Mouse (Mus musculus): ENCODE data around the gene Sema3f.

Sema3f gene

DNA sequence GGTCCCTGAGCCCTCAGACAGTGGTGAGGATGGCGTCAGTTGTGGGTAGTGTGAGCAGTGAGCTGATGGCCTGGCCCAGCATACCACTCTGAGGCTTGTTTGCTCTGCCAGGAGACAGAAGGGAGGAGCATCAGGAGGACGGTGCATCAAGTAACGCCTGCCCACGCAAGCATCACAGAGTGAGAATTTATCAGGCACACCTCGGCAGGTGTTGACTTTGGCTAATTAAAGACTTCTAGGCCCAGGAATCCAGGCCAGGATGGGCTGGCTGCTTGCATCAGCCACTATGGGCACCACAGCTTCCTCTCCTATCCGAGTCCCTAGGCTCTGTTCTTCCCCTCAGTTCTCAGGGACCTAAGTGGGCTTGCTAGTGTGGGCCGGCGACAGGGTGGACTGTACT, 47.9 kb downstream of the Sema3f start:
- no peak for DNase-seq (ENCODE audit: low read depth, low spot score)

DNA sequence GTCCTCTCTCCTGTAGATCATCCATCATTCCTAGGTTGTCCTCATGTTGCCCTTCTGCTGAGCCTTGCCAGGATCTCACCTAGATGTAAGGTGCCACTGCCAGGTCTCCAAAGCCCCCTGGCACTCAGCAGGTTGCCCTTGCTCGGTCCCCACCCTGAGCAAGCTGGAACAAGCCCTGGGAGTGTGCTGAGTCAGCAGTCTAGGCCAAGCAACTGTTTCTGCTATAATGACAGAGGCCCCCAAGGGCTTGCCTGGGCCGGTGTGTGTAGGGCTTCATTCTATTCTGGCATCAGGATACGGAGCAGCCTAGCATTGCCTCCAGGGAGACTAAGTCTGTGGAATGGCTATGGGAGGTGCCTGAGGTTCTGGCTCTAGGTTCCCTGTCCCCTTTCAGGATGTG, 49.5 kb downstream of the Sema3f start:
- no peak for DNase-seq (ENCODE audit: low read depth, low spot score)

DNA sequence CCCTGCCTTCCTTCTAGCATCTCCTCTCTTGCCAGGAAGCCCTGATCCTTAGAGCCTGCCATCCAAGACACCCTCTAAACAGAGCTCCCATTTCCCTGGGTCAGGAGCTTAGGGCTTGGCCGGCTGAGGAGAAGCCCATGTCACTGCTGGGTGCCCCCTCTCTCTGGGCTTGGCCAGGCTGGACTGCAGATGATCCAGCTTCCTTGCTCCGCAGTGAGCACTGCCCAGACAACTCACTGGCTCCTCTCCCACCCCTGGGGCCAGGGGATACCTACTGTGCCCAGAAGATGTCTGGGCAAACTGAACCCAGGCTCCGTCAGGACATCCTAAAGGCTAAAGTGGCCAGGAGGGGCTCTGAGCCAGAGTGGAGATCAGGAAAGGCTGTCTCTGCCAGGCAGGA, 50.3 kb downstream of the Sema3f start:
- DNase-seq (ENCODE audit: low read depth, low spot score), result no peak

DNA sequence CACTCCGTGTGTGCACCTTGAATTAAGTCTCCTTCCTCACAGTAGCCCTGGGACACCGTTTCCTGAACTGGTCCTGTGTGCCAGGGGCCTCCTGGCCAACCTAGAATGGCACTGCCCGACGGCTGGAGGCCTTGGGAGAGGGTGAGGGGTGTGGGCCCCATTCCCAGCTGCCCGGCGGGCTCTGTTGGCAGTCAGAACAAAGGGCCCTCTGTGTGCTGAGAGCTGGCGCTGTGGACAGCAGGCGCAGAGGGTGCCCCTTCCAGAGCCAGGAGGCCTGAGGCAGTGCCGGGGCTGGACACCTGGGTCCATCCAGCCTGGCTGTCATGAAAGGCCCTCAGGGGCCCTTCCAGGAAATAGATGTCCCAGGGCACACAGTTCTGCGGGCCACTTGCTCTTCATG, 50.7 kb downstream of the Sema3f start:
- no peak for DNase-seq (ENCODE audit: low read depth, low spot score)

DNA sequence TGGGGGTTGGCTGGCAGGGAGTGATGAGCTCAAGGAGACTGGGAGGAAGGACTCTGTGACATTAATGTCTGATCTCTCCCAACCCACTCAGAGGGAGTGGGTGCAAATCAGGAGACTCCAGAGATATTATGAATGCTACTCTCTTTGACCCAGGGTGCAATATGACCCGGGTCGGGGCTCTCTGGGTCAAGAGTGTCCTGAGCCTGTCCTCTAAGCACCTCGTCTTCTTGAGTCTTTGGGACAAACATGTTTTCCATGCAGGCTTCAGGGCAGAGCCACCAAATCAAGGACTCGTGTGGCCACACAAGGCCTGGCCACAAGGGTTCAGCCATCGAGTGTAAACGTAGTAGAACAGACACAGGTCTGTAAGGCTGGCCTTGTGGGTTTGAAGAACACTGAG, 52.2 kb downstream of the Sema3f start:
- DNase-seq (ENCODE audit: low read depth, low spot score), result no peak

DNA sequence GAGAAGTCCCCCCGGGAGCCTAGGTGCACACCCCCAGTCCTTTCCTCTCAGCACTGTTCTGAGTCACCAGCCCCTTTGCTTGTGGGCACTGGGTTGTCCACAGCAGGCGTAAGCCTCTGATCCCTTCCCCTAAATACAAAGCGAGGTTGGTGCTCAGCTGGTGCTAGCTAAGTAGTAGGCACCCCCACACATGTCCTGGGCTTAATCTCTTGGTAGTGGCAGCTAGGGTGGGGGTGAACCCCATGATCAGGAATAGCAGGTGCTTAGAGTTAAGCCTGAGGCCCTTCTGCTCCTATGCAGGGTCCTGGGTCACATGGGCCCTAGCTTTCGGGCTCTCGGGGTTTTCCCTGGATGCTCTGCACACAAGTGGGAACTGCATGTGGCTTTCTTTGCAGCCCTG, 53.1 kb downstream of the Sema3f start:
- no peak for DNase-seq (ENCODE audit: low read depth, low spot score)

DNA sequence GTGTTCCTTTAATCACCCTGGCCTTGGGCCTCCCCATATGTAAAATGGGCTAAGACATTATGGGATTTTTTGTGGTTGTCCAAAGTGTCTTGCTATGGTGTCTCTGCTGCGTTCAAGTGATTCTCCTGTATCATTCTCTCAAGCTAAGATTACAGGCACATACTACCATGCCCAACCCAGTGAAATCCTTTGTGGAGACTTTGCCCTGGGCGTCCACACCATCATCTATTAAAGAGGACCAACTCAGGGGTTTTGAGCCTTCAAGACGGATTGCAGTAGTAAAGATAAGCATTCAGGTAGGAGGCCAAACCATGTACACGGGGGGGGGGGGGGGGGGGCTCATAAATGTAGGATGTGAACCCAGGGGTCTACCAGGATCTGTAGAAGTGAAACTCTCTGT, 55.7 kb downstream of the Sema3f start:
- DNase-seq (ENCODE audit: low read depth, low spot score), result no peak

DNA sequence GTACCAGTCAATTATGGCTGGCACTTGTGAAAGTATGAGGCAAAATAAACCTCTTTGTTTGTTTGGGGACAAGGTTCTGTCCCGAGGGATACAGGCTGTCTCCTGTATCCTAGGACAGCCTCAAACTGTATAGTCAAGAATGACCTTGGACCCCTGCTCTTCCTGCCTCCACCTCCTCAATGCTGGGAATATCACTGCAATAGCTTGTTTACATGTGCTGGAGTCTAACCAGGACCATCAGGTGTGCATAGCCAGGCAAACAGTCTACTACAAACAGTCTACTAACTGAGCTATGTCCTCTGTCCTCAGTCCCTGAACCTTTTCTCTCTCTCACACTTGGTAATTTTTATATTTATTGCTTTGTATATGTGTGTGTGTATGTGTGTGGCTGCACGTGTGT, 56.8 kb downstream of the Sema3f start:
- no peak for DNase-seq (ENCODE audit: low read depth, low spot score)

DNA sequence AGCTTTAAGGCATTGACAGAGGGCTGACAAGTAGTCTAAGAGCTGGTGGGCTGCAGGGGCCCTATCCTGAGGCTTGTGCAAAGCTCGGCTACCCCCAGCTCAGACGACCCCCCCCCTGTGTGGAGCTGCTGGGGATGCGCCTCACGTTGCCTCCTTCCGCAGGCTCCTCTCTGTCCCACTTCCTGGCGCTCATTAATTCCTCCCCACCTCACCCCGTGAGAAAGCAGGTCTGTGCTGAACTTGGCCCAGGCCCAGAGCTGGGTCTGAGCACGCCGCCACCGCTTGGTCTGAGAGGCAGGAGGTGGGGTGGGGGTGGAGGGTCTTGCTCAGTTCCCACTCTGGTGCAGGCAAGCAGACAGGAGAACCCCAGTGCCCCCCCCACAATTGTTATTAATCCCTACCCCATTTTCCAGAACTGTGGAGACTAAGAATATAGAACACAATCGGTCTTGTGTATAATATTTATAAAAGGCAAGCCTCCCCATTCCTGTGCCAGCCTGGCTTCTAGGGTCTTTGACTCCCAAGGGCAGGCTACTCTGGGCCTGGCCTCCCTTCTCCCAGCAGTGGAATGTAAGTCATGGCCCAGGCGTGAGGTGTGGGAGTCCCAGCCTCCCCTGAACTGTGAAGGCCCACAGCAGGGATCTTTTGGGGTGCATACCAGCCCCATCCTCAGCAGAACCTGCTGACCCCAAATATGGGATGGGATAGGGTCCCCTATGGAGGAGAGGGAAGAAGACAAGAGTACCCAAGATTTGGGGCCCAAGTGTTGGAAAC, 59.4 kb downstream of the Sema3f start:
- DNase-seq (ENCODE audit: low read depth, low spot score), result no peak

DNA sequence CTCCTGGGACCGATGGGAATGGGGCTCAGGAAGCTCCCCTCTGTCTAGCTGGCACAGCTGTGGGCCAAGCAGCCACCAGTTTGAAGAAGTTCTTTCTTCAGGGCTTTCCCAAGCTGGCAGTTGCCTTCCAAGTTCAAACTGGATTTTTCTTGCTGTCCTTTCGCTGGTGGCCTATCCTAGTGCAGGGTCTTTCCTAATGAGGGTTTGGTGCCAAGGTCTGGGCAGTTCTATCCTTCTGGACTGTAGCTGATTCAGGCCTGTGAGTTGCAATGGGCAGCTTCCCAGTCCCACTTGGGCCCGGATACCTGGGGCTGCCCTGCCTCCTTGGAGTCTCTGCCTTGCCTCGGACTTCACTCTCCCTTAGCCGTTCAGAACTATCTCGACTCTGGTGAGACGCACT, 60.0 kb downstream of the Sema3f start:
- no peak for DNase-seq (ENCODE audit: low read depth, low spot score)

DNA sequence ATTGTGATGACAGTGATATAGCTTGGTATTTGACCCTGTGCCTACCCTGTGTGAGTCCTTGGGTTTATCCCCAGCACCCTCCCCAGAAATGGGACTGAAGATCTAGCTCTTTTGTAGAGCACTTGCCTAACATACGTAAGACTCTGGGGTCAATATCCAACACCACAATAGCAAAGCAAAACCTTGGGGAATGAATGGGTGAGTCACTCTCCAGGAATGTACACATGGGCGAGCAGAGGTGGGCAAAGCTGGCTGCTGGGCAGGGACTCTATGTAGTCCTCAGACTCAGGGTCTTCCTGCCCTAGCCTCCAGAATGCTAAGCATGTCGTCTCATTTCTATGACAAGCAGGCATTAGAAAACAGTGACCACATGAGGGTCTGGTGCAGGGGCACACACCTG, 61.5 kb downstream of the Sema3f start:
- DNase-seq (ENCODE audit: low read depth, low spot score), result no peak

DNA sequence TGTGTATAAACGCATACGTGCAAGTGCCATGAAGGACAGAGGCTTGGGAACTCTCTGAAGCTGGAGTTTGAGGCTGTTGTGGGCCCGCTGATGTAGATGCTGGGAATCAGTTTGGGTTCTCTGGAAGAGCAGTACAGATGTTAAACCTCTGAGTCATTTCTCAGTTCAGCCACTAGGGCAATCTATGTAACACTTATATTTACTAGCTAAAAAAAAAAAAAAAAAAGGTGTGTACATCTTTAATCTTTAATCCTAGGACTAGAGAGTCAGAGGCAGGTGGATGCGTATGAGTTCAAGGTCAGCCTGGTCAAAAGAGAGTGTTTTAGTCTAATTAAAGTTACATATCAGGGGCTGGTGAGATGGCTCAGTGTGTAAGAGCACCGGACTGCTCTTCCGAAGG, 63.3 kb downstream of the Sema3f start:
- DNase-seq (ENCODE audit: low read depth, low spot score), result no peak

DNA sequence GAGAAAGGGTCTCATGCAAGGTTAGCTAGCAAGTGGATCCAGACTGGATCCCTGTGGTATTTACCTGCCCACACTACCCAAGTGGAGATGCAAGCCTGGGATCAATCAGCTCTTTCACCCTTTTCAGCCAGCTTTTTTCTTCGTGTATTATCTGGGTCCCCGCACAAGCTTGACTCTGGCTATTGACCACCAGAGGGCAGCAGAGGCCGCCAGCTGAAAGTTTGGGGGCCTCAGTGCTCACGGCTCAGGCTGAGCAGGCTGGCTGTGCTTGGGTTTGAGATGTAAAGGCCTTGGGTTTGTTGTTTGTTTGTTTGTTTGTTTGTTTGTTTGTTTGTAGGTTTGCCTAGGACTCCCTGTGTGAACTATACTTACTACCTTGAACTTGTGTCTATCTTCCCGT, 64.7 kb downstream of the Sema3f start:
- no peak for DNase-seq (ENCODE audit: low read depth, low spot score)

DNA sequence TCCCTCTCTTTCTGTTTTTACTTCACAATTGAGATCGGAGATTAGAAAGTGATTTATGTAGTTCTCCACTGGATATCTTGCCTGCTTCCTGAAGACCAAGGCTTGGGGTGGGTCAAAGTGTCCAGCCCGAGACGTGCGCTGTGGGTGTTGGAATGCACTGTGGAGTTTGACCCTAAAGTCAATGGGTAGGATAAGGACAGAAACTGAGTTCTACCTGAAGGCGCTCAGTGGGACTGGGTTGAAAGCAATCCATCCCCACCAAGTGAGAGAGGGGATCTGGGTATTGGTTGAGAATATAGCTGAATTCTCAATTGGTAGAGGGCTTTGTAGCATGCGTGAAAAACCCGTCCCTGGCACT, 65.1 kb downstream of the Sema3f start:
- no peak for DNase-seq (ENCODE audit: low read depth, low spot score)

DNA sequence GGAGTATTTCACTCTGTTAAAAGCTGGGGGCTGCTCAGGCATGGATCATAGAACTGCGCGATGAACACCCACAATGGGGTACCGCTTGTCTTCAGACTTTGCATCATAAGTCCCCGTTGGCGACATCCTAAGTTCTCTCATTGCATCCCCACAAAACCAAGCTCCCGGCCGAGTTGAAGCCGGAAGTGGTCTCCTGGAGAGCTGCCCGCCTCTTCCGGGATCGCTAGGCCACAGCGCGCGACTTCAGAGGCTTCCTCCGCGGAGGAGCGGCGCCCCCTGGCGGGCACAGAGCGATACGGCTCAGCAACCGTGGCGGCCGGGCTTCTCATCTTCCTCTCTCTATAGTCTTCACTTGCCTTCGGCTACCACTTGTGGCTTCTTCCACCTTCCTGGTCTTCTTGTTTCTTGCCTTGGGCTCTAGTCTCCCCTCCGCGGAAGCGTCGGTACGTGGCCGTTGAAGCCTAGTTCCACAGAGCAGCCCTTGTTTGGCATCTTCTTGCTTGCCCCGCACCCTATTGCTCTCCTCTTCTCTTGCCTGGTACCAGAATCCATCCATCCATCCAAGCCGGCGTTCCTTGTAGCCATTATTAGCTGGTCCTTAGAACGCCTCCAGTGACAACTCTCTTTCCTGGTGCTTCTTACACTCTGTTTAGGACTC, 65.7 kb downstream of the Sema3f start:
- peak; percentile 77 for DNase-seq (ENCODE audit: low read depth, low spot score)

DNA sequence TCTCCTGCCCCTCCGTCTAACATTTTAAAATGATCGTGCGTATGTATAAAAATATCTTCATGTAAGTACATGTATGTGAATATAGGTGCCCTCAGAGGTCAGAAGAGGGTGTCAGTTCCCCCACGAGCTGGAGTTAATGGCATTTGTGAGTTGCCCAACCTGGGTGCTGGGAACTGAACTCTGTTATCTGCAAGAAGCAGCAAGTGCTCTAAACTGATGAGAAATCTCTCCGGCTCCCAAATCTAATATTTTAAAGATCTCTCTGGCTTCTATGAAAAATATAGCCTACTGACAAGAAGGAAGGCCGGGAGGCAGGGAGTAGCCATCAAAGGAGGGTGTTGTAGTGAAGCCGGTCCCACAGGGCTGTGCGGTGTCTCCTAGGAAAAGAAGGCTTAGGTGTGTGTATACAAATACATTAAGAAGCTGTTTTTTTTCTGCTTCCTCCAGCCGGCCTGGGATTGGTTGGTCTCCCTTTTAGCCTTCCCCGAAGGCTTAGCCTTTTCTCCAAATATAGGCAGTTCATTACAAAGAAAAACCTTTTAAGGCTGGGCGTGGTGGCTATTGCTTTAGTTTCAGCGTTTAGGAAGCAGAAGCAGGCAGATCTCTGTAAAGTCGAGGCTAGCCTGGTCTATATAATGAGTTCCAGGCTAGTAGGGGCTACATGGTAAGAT, 66.6 kb downstream of the Sema3f start:
- DNase-seq (ENCODE audit: low read depth, low spot score), result no peak

DNA sequence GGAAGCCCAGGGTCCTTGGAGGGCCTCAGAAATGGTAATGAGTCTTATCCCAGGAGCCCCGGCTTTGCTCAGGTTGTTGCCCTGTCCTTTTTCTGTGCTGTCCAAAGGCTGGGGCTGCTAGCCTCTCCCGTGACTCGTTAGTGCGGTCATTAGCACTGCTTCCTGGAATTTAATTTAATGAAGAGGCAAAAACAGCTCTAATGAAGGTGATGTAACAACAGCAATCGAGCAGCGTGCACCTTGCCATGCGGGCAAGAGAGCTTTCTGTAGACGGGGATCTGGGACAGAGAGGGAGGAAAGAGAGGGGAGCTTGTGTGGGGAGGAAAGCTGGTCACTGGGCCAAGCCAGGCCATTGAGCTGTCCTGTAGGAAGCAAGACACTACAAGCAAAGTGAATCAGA, 68.6 kb downstream of the Sema3f start:
- no peak for DNase-seq (ENCODE audit: low read depth, low spot score)

DNA sequence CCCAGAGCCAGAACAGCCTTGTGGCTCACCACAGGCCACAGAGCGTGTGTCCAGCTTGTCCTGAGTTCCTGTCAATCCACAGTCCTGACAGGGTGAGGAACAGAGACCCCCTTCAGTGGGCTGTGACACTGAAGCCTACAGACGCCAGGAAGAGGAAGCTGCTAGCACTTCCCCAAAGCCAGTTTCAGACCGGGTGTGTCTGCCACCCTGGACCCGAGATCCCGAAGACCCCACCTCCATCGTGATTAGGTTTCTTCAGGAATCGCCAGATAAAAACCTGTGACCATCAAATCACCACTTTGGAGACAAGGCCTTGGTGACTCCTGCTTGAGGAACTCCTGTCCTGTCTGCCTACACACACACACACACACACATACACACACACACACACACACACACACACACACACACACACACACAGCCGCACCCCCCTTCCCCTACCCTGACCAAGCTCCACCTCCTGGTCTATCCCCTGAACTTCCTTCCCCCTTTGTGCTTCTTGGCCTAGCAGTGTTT, 70.0 kb downstream of the Sema3f start:
- DNase-seq (ENCODE audit: low read depth, low spot score), result no peak

DNA sequence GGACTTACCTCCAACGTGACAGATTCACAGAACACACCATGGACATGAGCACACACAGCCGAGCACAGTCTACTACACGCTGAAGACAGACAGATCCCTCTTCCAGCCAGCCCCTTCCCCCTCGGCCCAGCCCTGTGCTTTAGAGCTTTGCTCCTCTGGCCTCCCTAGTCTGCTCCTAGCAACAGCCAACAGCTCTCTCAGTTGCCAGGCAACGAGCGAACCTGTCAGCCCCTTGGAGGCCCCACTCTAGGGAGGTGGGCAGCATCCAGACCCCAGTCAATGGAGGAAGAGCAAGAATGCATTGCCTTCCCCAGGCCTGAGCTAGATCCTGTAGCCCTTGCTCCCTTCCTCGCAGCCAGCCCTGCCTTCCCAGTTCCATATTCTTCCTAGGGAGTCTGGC, 73.2 kb downstream of the Sema3f start:
- DNase-seq (ENCODE audit: low read depth, low spot score), result no peak

DNA sequence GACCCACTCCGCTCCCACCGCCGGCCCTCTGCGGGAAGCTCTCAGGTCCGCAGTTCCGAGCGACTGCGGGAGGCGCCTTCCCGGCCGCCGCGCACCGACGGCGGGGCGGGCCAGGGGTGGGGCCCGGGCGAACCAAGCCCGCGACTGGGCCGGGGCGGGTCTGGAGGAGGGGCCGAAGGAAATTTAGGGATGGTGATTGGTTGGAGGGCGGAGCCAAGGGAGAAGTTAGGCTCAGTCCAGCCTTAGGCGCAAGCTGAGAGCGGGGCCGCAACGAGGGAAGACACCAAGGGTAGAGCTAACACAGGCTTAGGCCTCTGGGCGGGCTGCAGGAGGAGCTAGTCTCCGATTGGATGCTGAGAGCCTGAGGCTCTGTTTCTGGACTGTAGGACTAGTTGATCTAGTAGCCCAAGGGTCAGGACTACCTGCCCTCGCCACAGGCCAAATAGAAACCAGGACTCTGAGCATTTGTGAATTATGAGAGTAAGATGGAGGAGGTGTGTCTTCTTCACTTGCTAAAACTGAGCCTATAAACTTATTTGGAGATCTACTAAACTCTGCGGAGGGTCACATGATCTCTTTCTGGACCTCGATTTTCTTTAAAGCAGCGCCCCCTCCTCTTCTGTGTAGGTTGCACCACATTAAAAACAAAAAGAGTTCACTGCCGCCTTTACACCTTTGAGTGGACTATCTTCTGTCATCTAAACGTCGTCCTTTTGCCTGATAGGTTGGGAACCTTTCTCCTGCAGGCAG, 74.8 kb downstream of the Sema3f start, which contains the start of gene Gnai2:
Gene Gnai2 (minus strand): TSS at position 89 of the 750 bp plus-strand sequence.
- DNase-seq (ENCODE audit: low read depth, low spot score), result peak; percentile 95

DNA sequence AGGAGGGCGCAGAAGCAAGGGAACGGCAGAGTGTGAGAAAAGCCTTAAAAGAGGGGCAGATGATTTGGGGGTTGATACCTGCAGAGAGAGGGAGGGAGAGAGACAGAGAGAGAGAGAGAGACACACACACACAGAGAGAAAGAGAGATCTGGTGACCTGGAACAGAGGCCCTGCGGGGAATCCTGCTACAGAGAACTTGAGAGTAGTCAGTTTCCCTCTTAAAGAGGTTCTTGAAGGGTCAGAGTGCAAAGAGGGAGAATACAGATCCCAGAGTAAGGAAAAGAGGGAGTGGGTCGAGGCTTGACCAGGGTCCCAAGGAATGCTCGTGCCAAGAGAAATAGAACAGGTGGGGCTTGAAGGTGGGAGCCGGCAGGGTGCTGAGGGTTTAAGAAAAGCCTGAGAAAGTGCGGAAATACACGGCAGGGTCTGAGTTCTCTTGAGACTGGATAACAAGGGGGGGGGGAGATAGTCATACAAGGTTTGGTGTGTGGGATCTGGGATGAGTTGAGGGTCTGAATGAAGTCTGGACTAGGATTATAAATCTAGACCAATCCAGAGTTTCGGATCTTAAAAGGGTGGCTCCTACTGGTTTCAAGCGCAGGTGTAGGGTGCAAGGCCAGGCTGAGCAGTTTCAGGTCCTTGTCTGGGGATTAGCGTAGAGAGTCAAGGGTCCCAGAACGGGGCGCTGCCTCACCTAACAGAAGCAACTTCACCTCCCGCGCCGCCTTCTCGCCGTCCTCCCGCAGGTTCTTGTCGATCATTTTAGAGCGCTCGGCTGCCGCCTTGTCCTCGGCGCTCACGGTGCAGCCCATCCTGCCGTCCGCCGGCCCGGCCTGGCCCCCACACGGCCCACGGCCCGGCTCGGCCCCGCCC, 75.6 kb downstream of the Sema3f start:
- no peak for DNase-seq (ENCODE audit: low read depth, low spot score)
